Mouse (Mus musculus) liver, adult 2 months (tissue): Measurements from ENCODE around the gene Cmip.

Experiments used
- CTCF ChIP-seq: fragments of 200-500 bp; IDR thresholded peaks from 2 replicates; pipeline ENCODE4 v1.5.1; 2011; ENCODE audit warnings: low read depth, low read length, control low read depth
- POLR2A ChIP-seq: fragments of 200-500 bp; IDR thresholded peaks from 2 replicates; pipeline ENCODE4 v1.6.1; 2011; ENCODE audit warnings: low read length, control low read depth; ENCODE audit not compliant: insufficient read depth; ENCODE audit errors: extremely low read depth

DNA sequence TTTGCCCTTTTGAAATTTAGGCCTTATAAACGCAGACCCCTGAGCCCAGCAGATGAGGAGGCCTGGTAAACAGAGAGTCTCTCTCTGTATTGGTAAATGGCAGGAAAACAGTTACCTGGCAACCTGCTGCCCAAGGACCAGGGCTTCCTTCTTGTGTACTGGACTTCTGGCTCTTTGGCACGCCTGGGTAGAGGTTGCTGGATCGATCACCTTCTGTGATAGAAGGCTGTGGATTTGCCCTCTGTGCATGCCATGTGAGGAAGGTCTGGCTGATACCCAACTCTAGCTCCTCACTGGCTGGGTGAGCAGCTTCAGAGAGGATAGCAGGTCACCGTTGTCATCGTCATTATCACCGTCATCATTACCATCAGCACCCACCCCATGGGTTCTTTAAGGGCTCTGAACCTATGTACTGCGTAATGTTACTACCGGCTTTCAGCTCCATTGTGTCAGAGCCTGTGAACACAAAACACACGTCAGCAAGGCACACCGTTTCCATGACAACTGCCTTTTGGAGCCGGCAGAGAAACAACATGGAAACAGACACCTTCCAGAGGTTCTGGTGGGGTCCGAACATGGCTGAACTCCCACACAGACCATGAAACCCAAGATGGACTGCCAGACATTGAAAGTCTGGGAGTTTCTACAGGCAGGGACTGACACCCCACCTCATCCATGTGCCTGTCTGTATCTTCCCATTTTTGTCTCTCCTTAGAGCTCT is 98.4 kb downstream of the Cmip start:
- TF ChIP-seq CTCF: no peak
- no peak for TF ChIP-seq POLR2A
